Mouse (Mus musculus): ENCODE data around the gene Lars2. TPM values are rescaled to one million over a fixed set of nuclear protein-coding genes. Genes with fewer than 3 reads are reported as not detected.
A peak's percentile ranks its signal among the peaks of the same experiment; 100 is the strongest.
"Not testable (repeated sequence)": the region's sequence is repeated elsewhere in the genome, so short reads cannot be mapped to it uniquely, and the experiment has no call there.

Lars2 gene
- polyA plus RNA-seq, 1 experiment from 2014 or later, result 1,655 TPM

DNA sequence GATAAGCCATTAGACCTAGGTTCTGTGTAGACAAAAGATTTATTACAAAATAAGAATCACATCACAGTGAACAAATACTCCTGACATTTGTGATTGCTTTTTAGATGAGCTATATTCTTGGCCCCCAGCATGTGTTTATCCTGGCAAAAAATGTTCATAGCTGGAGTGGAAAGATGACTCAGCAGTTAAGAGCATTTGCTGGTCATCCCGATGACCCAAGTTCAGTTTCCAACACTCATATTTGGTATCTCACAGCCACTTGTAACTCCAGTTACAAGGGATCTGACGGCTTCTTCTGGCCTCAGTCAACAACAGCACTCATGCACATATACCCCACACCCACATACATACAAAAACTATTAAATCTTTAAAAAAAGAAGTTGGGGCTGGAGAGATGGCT lies 42.0 kb downstream of the Lars2 start:
- H3K27ac ChIP-seq (ENCODE audit: low read depth, low read length), result no peak overlapping the region
- no peak for ATAC-seq
- H3K4me1 ChIP-seq (replicated peaks; ENCODE audit: control insufficient read depth, insufficient read depth, low read length), result no peaks in the 10 kb centered on the region
- no peak for TF ChIP-seq CTCF (IDR thresholded peaks at IDR 0.05; ENCODE audit: low read depth)
- H3K9me3 ChIP-seq (ENCODE audit: control insufficient read depth), result no peaks in the 10 kb centered on the region
- no peak overlapping the region for H3K4me3 ChIP-seq (ENCODE audit: low read depth, low read length)
- H3K27me3 ChIP-seq (replicated peaks; ENCODE audit: control insufficient read depth, insufficient read depth, low read length), result no peaks in the 10 kb centered on the region
- H3K36me3 ChIP-seq (ENCODE audit: control insufficient read depth, insufficient read depth), result peaks cover 6% of the 10 kb centered on the region; the same call in 1 of the 2 replicates
- WGBS, result 80% methylated on average over 2 of the region's 2 CpGs
- H3K9ac ChIP-seq (ENCODE audit: low read depth, low read length), result no peak overlapping the region
- H3K4me2 ChIP-seq (replicated peaks; ENCODE audit: low read depth), result no peak overlapping the region

- 98% methylated on average over 4 of the region's 4 CpGs for WGBS
- peaks cover 12% of the 10 kb centered on the region for H3K36me3 ChIP-seq (ENCODE audit: control insufficient read depth, insufficient read depth)
- no peak for TF ChIP-seq CTCF (IDR thresholded peaks at IDR 0.05; ENCODE audit: low read depth)
Observed at GRCm38 (mm10) chr9:123429863-123430262, 63.1 kb downstream of the Lars2 start.

GRCm38 (mm10) chr9:123430973-123431372 lies 64.2 kb downstream of the Lars2 start:
- no peak overlapping the region for H3K27ac ChIP-seq (ENCODE audit: low read depth, low read length)
- no peaks in the 10 kb centered on the region for H3K9me3 ChIP-seq (ENCODE audit: control insufficient read depth)
- no peak overlapping the region for H3K4me2 ChIP-seq (replicated peaks; ENCODE audit: low read depth)
- peaks cover 13% of the 10 kb centered on the region for H3K36me3 ChIP-seq (ENCODE audit: control insufficient read depth, insufficient read depth)
- no peaks in the 10 kb centered on the region for H3K4me1 ChIP-seq (replicated peaks; ENCODE audit: control insufficient read depth, insufficient read depth, low read length)
- no peak overlapping the region for H3K4me3 ChIP-seq (ENCODE audit: low read depth, low read length)
- no peak for ATAC-seq
- H3K9ac ChIP-seq (ENCODE audit: low read depth, low read length), result no peak overlapping the region
- TF ChIP-seq CTCF (IDR thresholded peaks at IDR 0.05; ENCODE audit: low read depth), result no peak
- H3K27me3 ChIP-seq (replicated peaks; ENCODE audit: control insufficient read depth, insufficient read depth, low read length), result no peaks in the 10 kb centered on the region

More at GRCm38 (mm10) chr9:123429863-123430262, 63.1 kb downstream of the Lars2 start:
- Histone ChIP-seq H3K9ac (ENCODE audit: low read depth, low read length) (no peak overlapping the region), H3K27ac (ENCODE audit: low read depth, low read length) (no peak overlapping the region), H3K4me2 (replicated peaks; ENCODE audit: low read depth) (no peak overlapping the region), H3K4me1 (replicated peaks; ENCODE audit: control insufficient read depth, insufficient read depth, low read length) (no peaks in the 10 kb centered on the region), H3K4me3 (ENCODE audit: low read depth, low read length) (no peak overlapping the region), H3K27me3 (replicated peaks; ENCODE audit: control insufficient read depth, insufficient read depth, low read length) (no peaks in the 10 kb centered on the region), H3K9me3 (ENCODE audit: control insufficient read depth) (no peaks in the 10 kb centered on the region)
- no peak for ATAC-seq

- H3K27me3 ChIP-seq (replicated peaks; ENCODE audit: control insufficient read depth, insufficient read depth, low read length), result no peaks in the 10 kb centered on the region
- H3K4me3 ChIP-seq (ENCODE audit: low read depth, low read length), result no peak overlapping the region
- H3K27ac ChIP-seq (ENCODE audit: low read depth, low read length), result no peak overlapping the region
- peaks cover 41% of the 10 kb centered on the region for H3K36me3 ChIP-seq (ENCODE audit: control insufficient read depth, insufficient read depth)
- no peaks in the 10 kb centered on the region for H3K9me3 ChIP-seq (ENCODE audit: control insufficient read depth)
- ATAC-seq, result no peak
- H3K4me2 ChIP-seq (replicated peaks; ENCODE audit: low read depth), result no peak overlapping the region
- no peak overlapping the region for H3K9ac ChIP-seq (ENCODE audit: low read depth, low read length)
- no peaks in the 10 kb centered on the region for H3K4me1 ChIP-seq (replicated peaks; ENCODE audit: control insufficient read depth, insufficient read depth, low read length)
- no peak for TF ChIP-seq CTCF (IDR thresholded peaks at IDR 0.05; ENCODE audit: low read depth)
- WGBS, result 73% methylated on average over 2 of the region's 2 CpGs
Observed at GRCm38 (mm10) chr9:123438223-123438622, 71.5 kb downstream of the Lars2 start.

- 63% methylated on average over 5 of the region's 5 CpGs for WGBS
- Histone ChIP-seq H3K9ac (ENCODE audit: low read depth, low read length) (no peak overlapping the region), H3K9me3 (ENCODE audit: control insufficient read depth) (no peaks in the 10 kb centered on the region), H3K27me3 (replicated peaks; ENCODE audit: control insufficient read depth, insufficient read depth, low read length) (no peaks in the 10 kb centered on the region), H3K27ac (ENCODE audit: low read depth, low read length) (no peak overlapping the region), H3K4me2 (replicated peaks; ENCODE audit: low read depth) (no peak overlapping the region), H3K4me1 (replicated peaks; ENCODE audit: control insufficient read depth, insufficient read depth, low read length) (no peaks in the 10 kb centered on the region), H3K36me3 (ENCODE audit: control insufficient read depth, insufficient read depth) (peaks cover 41% of the 10 kb centered on the region), H3K4me3 (ENCODE audit: low read depth, low read length) (no peak overlapping the region)
- peak; percentile 27; the same call in 1 of the 2 replicates for TF ChIP-seq CTCF (IDR thresholded peaks at IDR 0.05; ENCODE audit: low read depth)
- ATAC-seq, result no peak
Observed at GRCm38 (mm10) chr9:123440230-123441058, 73.7 kb downstream of the Lars2 start.

- not testable (repeated sequence) for H3K4me1 ChIP-seq (replicated peaks; ENCODE audit: control insufficient read depth, insufficient read depth, low read length); H3K4me3 ChIP-seq (ENCODE audit: low read depth, low read length); H3K9ac ChIP-seq (ENCODE audit: low read depth, low read length); H3K27me3 ChIP-seq (replicated peaks; ENCODE audit: control insufficient read depth, insufficient read depth, low read length); ATAC-seq; H3K4me2 ChIP-seq (replicated peaks; ENCODE audit: low read depth); H3K27ac ChIP-seq (ENCODE audit: low read depth, low read length); H3K9me3 ChIP-seq (ENCODE audit: control insufficient read depth)
- WGBS, result 93% methylated on average over 2 of the region's 3 CpGs
- H3K36me3 ChIP-seq (ENCODE audit: control insufficient read depth, insufficient read depth), result peaks cover 12% of the 10 kb centered on the region; the same call in 1 of the 2 replicates
- peak; percentile 42 for TF ChIP-seq CTCF (IDR thresholded peaks at IDR 0.05; ENCODE audit: low read depth)
Observed at GRCm38 (mm10) chr9:123447101-123447500, 80.4 kb downstream of the Lars2 start.

Measured in intestine, postnatal 0 days (tissue).